Mouse (Mus musculus) small intestine, adult 2 months (tissue): ENCODE data around the gene Cryge.

Source experiments
- CTCF ChIP-seq: fragments of 200-500 bp; IDR thresholded peaks from 2 replicates; pipeline ENCODE4 v1.5.1; 2012; ENCODE audit warnings: low read depth, mild to moderate bottlenecking, control low read depth, inconsistent platforms, low read length, moderate library complexity, mixed read lengths; ENCODE audit not compliant: insufficient replicate concordance, insufficient read length; ENCODE audit errors: extremely low read depth
- POLR2A ChIP-seq: fragments of 200-500 bp; IDR thresholded peaks from 2 replicates; pipeline ENCODE4 v1.6.1; 2012; ENCODE audit warnings: low read depth, mild to moderate bottlenecking, control low read depth, inconsistent platforms, low read length, moderate library complexity

DNA sequence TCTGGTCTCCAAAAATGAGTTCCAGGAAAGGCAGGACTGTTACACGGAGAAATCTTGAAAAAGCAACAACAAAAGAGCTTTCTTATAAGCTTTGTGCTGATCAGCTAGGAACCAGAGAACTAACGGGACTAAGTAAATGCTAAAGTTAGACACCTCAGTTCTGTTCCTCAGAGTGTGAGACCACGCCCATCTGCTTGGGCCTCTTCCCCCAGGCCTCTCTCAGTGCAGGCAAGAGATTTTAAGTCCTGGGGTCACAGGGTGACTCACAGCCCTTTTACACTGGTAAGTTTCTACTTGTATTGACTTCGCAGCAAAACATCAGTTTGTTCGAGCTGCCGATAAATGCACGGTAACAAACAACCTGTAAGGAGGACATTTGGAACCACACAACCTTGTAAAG, 747 bp upstream of the Cryge start:
- no peak for TF ChIP-seq POLR2A
- no peak for TF ChIP-seq CTCF
